Mouse (Mus musculus): ENCODE measurements at regions not wholly inside any gene's neighbourhood (a gene's known extent, or its start where the extent isn't known, plus 50 kb on each side); places are given as distances from the start of the nearest gene placed in this dataset.

DNA sequence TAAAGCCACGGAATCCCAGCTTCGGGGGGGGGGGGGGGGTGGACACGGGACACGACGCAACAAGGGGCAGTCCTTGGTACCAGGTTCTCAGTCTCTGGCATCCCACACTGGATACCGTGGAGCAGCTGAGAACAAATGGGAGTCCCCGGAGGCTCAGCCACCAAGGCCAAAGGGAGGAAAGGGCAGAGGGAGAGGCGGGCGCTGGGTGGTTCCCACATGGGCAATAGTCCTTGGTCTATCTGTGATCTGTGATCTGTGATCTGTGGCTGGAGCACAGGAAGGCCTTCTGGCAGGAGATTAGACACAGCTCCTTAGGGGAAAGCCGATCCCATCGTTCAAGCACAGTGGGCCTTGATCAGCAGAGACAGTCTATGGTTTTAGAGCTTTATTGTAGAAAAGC is 314.0 kb upstream of the Hs6st1 start:
- H3K9me3 ChIP-seq (ENCODE audit: control insufficient read depth, low read length): no peaks in the 10 kb centered on the region
- H3K27me3 ChIP-seq (ENCODE audit: control insufficient read depth, insufficient read depth, low read length): no peaks in the 10 kb centered on the region
- H3K9ac ChIP-seq (replicated peaks; ENCODE audit: low read length): no peak overlapping the region
- ATAC-seq (ENCODE audit: low FRiP score, low TSS enrichment) (no peak), DNase-seq (no peak)
- H3K36me3 ChIP-seq (ENCODE audit: control insufficient read depth, insufficient read depth, low read length): no peaks in the 10 kb centered on the region
- H3K4me2 ChIP-seq (ENCODE audit: low read length): no peak overlapping the region
- H3K4me1 ChIP-seq (ENCODE audit: control insufficient read depth, insufficient read depth, low read length): 0 out of 2 replicates have a peak, but pooled peaks cover 3% of the 10 kb centered on the region
- H3K27ac ChIP-seq (replicated peaks; ENCODE audit: low read depth, low read length): no peak overlapping the region
- WGBS: 81% methylated on average over 11 of the region's 11 CpGs
- no peak overlapping the region for H3K4me3 ChIP-seq (replicated peaks; ENCODE audit: low read depth, low read length)

DNA sequence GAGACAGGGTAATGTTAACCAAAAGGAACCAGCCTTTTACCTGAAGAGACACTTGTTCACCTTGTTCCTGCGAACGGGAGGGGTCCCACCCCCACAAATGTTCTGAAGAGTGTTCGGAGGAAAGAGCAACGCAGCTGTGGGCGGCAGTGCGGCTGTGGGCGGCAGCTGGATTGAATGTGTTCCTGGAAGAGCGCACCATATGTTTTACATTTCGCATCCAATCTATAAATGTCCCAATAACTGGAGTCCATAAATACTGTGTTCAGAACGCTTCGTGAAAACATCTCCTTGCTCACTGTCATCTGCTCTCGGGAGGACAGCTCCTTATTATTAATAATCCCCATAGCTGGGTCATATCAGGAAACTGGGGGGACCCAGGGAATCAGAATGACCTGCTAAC is 309.2 kb upstream of the Hs6st1 start:
- no peak overlapping the region for H3K4me3 ChIP-seq (replicated peaks; ENCODE audit: low read depth, low read length)
- no peak overlapping the region for H3K9ac ChIP-seq (replicated peaks; ENCODE audit: low read length)
- H3K4me1 ChIP-seq (ENCODE audit: control insufficient read depth, insufficient read depth, low read length): no peaks in the 10 kb centered on the region
- DNase-seq (no peak), ATAC-seq (ENCODE audit: low FRiP score, low TSS enrichment) (no peak)
- 95% methylated on average over 12 of the region's 12 CpGs for WGBS
- no peaks in the 10 kb centered on the region for H3K36me3 ChIP-seq (ENCODE audit: control insufficient read depth, insufficient read depth, low read length)
- H3K9me3 ChIP-seq (ENCODE audit: control insufficient read depth, low read length): no peaks in the 10 kb centered on the region
- H3K4me2 ChIP-seq (ENCODE audit: low read length): no peak overlapping the region
- no peaks in the 10 kb centered on the region for H3K27me3 ChIP-seq (ENCODE audit: control insufficient read depth, insufficient read depth, low read length)
- H3K27ac ChIP-seq (replicated peaks; ENCODE audit: low read depth, low read length): no peak overlapping the region

GRCm38 (mm10) chr1:35759600-35759999 is 308.6 kb upstream of the Hs6st1 start:
- Histone ChIP-seq H3K27me3 (ENCODE audit: control insufficient read depth, insufficient read depth, low read length) (no peaks in the 10 kb centered on the region), H3K36me3 (ENCODE audit: control insufficient read depth, insufficient read depth, low read length) (no peaks in the 10 kb centered on the region), H3K9me3 (ENCODE audit: control insufficient read depth, low read length) (no peaks in the 10 kb centered on the region), H3K4me3 (replicated peaks; ENCODE audit: low read depth, low read length) (no peak overlapping the region), H3K4me2 (ENCODE audit: low read length) (no peak overlapping the region), H3K27ac (replicated peaks; ENCODE audit: low read depth, low read length) (no peak overlapping the region), H3K4me1 (ENCODE audit: control insufficient read depth, insufficient read depth, low read length) (no peaks in the 10 kb centered on the region), H3K9ac (replicated peaks; ENCODE audit: low read length) (no peak overlapping the region)
- WGBS: 89% methylated on average over 4 of the region's 4 CpGs
- no peak for DNase-seq
- no peak for ATAC-seq (ENCODE audit: low FRiP score, low TSS enrichment)

DNA sequence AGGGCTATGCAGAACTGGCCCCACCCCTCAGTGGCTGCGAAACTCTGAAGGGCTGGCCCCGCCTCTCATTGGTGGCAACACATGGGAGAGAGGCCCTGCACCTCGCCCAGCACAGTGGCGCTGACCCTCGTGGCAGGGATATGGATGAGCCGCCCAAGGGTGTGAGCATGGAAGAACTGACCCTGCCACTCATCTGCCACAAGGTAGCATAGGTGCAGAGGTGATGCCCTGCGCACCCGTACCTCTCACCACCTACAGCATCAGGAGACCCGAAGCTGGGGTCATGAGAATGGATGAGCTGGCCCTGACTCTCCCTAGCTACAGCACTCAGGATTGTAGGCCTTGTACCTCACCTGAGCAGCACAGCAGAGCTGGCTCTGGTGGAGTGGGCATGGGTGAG is 305.1 kb upstream of the Hs6st1 start:
- no peak for ATAC-seq (ENCODE audit: low FRiP score, low TSS enrichment)

DNA sequence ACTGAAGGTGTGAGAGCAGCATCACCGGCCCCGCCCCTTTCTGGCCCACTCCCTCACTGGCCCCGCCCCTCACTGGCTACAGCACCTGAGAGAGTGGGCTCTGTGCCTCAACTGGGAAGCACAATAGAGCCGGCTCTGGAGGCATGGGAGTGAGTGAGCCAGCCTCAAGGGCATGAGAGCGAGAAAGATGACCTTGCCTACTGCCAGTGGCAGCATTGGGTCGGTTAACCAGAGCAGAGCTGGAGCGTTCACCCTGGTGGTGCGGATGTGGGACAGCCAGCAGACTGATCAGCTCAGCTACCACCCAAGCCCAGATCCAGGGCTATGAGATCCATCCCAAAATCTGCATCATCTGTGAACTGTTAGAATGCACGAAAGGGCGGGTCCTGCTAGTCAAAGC is 304.7 kb upstream of the Hs6st1 start:
- H3K27me3 ChIP-seq (ENCODE audit: control insufficient read depth, insufficient read depth, low read length): no peaks in the 10 kb centered on the region
- no peak overlapping the region for H3K4me3 ChIP-seq (replicated peaks; ENCODE audit: low read depth, low read length)
- no peaks in the 10 kb centered on the region for H3K9me3 ChIP-seq (ENCODE audit: control insufficient read depth, low read length)
- 84% methylated on average over 10 of the region's 10 CpGs for WGBS
- no peak overlapping the region for H3K4me2 ChIP-seq (ENCODE audit: low read length)
- ATAC-seq (ENCODE audit: low FRiP score, low TSS enrichment) (no peak), DNase-seq (no peak)
- no peaks in the 10 kb centered on the region for H3K4me1 ChIP-seq (ENCODE audit: control insufficient read depth, insufficient read depth, low read length)
- H3K36me3 ChIP-seq (ENCODE audit: control insufficient read depth, insufficient read depth, low read length): no peaks in the 10 kb centered on the region
- H3K27ac ChIP-seq (replicated peaks; ENCODE audit: low read depth, low read length): no peak overlapping the region
- no peak overlapping the region for H3K9ac ChIP-seq (replicated peaks; ENCODE audit: low read length)

More for the DNA sequence above, 305.1 kb upstream of the Hs6st1 start:
- Histone ChIP-seq H3K4me1 (ENCODE audit: control insufficient read depth, insufficient read depth, low read length) (no peaks in the 10 kb centered on the region), H3K36me3 (ENCODE audit: control insufficient read depth, insufficient read depth, low read length) (no peaks in the 10 kb centered on the region), H3K27me3 (ENCODE audit: control insufficient read depth, insufficient read depth, low read length) (no peaks in the 10 kb centered on the region), H3K4me3 (replicated peaks; ENCODE audit: low read depth, low read length) (no peak overlapping the region), H3K9ac (replicated peaks; ENCODE audit: low read length) (no peak overlapping the region), H3K4me2 (ENCODE audit: low read length) (no peak overlapping the region), H3K9me3 (ENCODE audit: control insufficient read depth, low read length) (no peaks in the 10 kb centered on the region), H3K27ac (replicated peaks; ENCODE audit: low read depth, low read length) (no peak overlapping the region)
- no peak for DNase-seq
- WGBS: 91% methylated on average over 9 of the region's 9 CpGs

DNA sequence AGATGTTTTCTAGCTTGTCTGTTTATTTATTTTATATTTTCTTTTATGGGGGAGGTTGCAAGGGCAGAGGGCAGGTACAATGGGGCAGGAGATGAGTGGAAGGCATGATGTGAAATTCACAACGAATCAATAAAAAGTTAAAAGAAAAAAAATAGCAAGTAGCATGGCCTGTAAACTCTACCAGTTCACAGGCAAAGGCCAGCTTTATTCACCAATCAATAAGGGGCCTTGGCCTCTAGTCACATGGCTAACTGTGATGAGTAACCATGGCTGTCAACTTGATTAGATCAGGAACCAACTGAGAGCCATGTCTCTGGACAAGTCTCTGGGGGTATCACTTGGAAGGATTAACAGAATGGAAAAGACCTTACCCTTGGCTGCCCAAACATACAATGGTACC is 304.1 kb upstream of the Hs6st1 start:
- 63% methylated on average over 1 of the region's 1 CpGs for WGBS
- Histone ChIP-seq H3K9ac (replicated peaks; ENCODE audit: low read length) (no peak overlapping the region), H3K27ac (replicated peaks; ENCODE audit: low read depth, low read length) (no peak overlapping the region), H3K9me3 (ENCODE audit: control insufficient read depth, low read length) (no peaks in the 10 kb centered on the region), H3K4me3 (replicated peaks; ENCODE audit: low read depth, low read length) (no peak overlapping the region), H3K4me1 (ENCODE audit: control insufficient read depth, insufficient read depth, low read length) (no peaks in the 10 kb centered on the region), H3K27me3 (ENCODE audit: control insufficient read depth, insufficient read depth, low read length) (no peaks in the 10 kb centered on the region), H3K4me2 (ENCODE audit: low read length) (no peak overlapping the region), H3K36me3 (ENCODE audit: control insufficient read depth, insufficient read depth, low read length) (no peaks in the 10 kb centered on the region)
- no peak for DNase-seq
- ATAC-seq (ENCODE audit: low FRiP score, low TSS enrichment): no peak

- H3K36me3 ChIP-seq (ENCODE audit: control insufficient read depth, insufficient read depth, low read length): no peaks in the 10 kb centered on the region
- no peaks in the 10 kb centered on the region for H3K4me1 ChIP-seq (ENCODE audit: control insufficient read depth, insufficient read depth, low read length)
- no peak for ATAC-seq (ENCODE audit: low FRiP score, low TSS enrichment)
- no peak overlapping the region for H3K27ac ChIP-seq (replicated peaks; ENCODE audit: low read depth, low read length)
- H3K9me3 ChIP-seq (ENCODE audit: control insufficient read depth, low read length): no peaks in the 10 kb centered on the region
- H3K9ac ChIP-seq (replicated peaks; ENCODE audit: low read length): no peak overlapping the region
- H3K4me2 ChIP-seq (ENCODE audit: low read length): no peak overlapping the region
- no peaks in the 10 kb centered on the region for H3K27me3 ChIP-seq (ENCODE audit: control insufficient read depth, insufficient read depth, low read length)
- H3K4me3 ChIP-seq (replicated peaks; ENCODE audit: low read depth, low read length): no peak overlapping the region
- WGBS: 90% methylated on average over 4 of the region's 4 CpGs
- DNase-seq: no peak
These were observed 302.5 kb upstream of the Hs6st1 start for GRCm38 (mm10) chr1:35765692-35766091.

- ATAC-seq (ENCODE audit: low FRiP score, low TSS enrichment) (no peak), DNase-seq (no peak)
- 92% methylated on average over 5 of the region's 5 CpGs for WGBS
- no peaks in the 10 kb centered on the region for H3K36me3 ChIP-seq (ENCODE audit: control insufficient read depth, insufficient read depth, low read length)
- no peak overlapping the region for H3K27ac ChIP-seq (replicated peaks; ENCODE audit: low read depth, low read length)
- no peak overlapping the region for H3K4me2 ChIP-seq (ENCODE audit: low read length)
- no peaks in the 10 kb centered on the region for H3K27me3 ChIP-seq (ENCODE audit: control insufficient read depth, insufficient read depth, low read length)
- no peak overlapping the region for H3K4me3 ChIP-seq (replicated peaks; ENCODE audit: low read depth, low read length)
- H3K9ac ChIP-seq (replicated peaks; ENCODE audit: low read length): no peak overlapping the region
- H3K4me1 ChIP-seq (ENCODE audit: control insufficient read depth, insufficient read depth, low read length): no peaks in the 10 kb centered on the region
- H3K9me3 ChIP-seq (ENCODE audit: control insufficient read depth, low read length): no peaks in the 10 kb centered on the region
These were observed 301.9 kb upstream of the Hs6st1 start for GRCm38 (mm10) chr1:35766271-35766670.

DNA sequence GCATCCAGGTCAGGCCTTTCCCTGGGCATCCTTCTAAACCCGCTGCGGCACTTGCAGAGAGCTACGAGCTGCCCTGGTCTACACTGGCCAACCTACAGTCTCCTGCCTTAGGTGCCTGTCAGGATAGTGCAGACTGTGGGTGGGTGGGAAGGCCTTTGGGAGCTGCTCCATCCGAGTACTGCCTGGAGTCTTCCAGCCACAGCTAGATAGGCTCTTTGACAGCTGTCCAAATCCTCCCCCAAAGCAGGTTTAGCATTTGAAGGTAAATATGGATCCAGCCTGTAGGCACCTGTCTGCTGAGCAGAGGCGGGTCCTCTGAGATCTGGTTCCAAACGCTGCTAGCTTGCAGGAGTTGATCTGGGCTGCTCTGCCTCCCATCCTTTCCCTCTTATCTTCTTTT is 295.6 kb upstream of the Hs6st1 start:
- Histone ChIP-seq H3K27ac (replicated peaks; ENCODE audit: low read depth, low read length) (no peak overlapping the region), H3K9ac (replicated peaks; ENCODE audit: low read length) (no peak overlapping the region), H3K4me1 (ENCODE audit: control insufficient read depth, insufficient read depth, low read length) (no peaks in the 10 kb centered on the region), H3K9me3 (ENCODE audit: control insufficient read depth, low read length) (no peaks in the 10 kb centered on the region), H3K4me3 (replicated peaks; ENCODE audit: low read depth, low read length) (no peak overlapping the region), H3K27me3 (ENCODE audit: control insufficient read depth, insufficient read depth, low read length) (no peaks in the 10 kb centered on the region), H3K36me3 (ENCODE audit: control insufficient read depth, insufficient read depth, low read length) (no peaks in the 10 kb centered on the region), H3K4me2 (ENCODE audit: low read length) (no peak overlapping the region)
- WGBS: 85% methylated on average over 6 of the region's 6 CpGs
- no peak for ATAC-seq (ENCODE audit: low FRiP score, low TSS enrichment)
- DNase-seq: no peak
